Mouse (Mus musculus): ENCODE data around the gene Rpl36-ps4. TPM values are rescaled to one million over a fixed set of nuclear protein-coding genes. Genes with fewer than 3 reads are reported as not detected.
A peak's percentile ranks its signal among the peaks of the same experiment; 100 is the strongest.
"Not testable (repeated sequence)": the region's sequence is repeated elsewhere in the genome, so short reads cannot be mapped to it uniquely, and the experiment has no call there.

Gene Rpl36-ps4
- total RNA-seq, 2 experiments from 2014 or later = not detected

GRCm38 (mm10) chr17:87934736-87935135 lies 14.0 kb downstream of the Rpl36-ps4 start:
- no peak for ATAC-seq (replicated peaks; ENCODE audit: poor library complexity)

- no peak for ATAC-seq (replicated peaks; ENCODE audit: poor library complexity)
Measured at GRCm38 (mm10) chr17:87936156-87936555, 15.4 kb downstream of the Rpl36-ps4 start.

- peak; percentile 100 for ATAC-seq (replicated peaks; ENCODE audit: poor library complexity)
Measured at GRCm38 (mm10) chr17:87948965-87949584, 28.3 kb downstream of the Rpl36-ps4 start.

- ATAC-seq (replicated peaks; ENCODE audit: poor library complexity) = not testable (repeated sequence)
Measured at GRCm38 (mm10) chr17:87954618-87955124, 33.9 kb downstream of the Rpl36-ps4 start.

- ATAC-seq (replicated peaks; ENCODE audit: poor library complexity) = no peak
Measured at GRCm38 (mm10) chr17:87957096-87957840, 36.5 kb downstream of the Rpl36-ps4 start.

GRCm38 (mm10) chr17:87958283-87958682 lies 37.5 kb downstream of the Rpl36-ps4 start:
- no peak for ATAC-seq (replicated peaks; ENCODE audit: poor library complexity)

GRCm38 (mm10) chr17:87959406-87959805 lies 38.6 kb downstream of the Rpl36-ps4 start:
- ATAC-seq (replicated peaks; ENCODE audit: poor library complexity) = not testable (repeated sequence)

GRCm38 (mm10) chr17:87959931-87960330 lies 39.2 kb downstream of the Rpl36-ps4 start:
- ATAC-seq (replicated peaks; ENCODE audit: poor library complexity) = not testable (repeated sequence)

- ATAC-seq (replicated peaks; ENCODE audit: poor library complexity) = no peak
Measured at GRCm38 (mm10) chr17:87963081-87964075, 42.6 kb downstream of the Rpl36-ps4 start.

- peak; percentile 100 for ATAC-seq (replicated peaks; ENCODE audit: poor library complexity)
Measured at GRCm38 (mm10) chr17:87968483-87968926, 47.7 kb downstream of the Rpl36-ps4 start.

Other genes with a start within 250 kb of the Rpl36-ps4 start
- 35.3 and 46.8 TPM in 2 replicates for gene Msh2, start 248.6 kb upstream of the Rpl36-ps4 start, total RNA-seq (2015)
- 75.0 and 95.0 TPM in 2 replicates for gene Msh2, start 248.6 kb upstream of the Rpl36-ps4 start, total RNA-seq (2017)
- gene Kcnk12, start 123.0 kb upstream of the Rpl36-ps4 start, total RNA-seq (2015) = 4.0 and 6.8 TPM in 2 replicates
- gene Kcnk12, start 123.0 kb upstream of the Rpl36-ps4 start, total RNA-seq (2017) = 5.6 and 5.9 TPM in 2 replicates
- gene Msh6, start 54.1 kb downstream of the Rpl36-ps4 start, total RNA-seq (2015) = 55.5 and 57.0 TPM in 2 replicates
- gene Msh6, start 54.1 kb downstream of the Rpl36-ps4 start, total RNA-seq (2017) = 84.1 and 114 TPM in 2 replicates
- gene Fbxo11, start 144.3 kb downstream of the Rpl36-ps4 start, total RNA-seq (2015) = 32.0 and 35.0 TPM in 2 replicates
- 17.8 and 22.7 TPM in 2 replicates for gene Fbxo11, start 144.3 kb downstream of the Rpl36-ps4 start, total RNA-seq (2017)